ENCODE assay signal across 8 mouse cellular contexts in genomic region chr12:79627351-79628120, GRCm38 (mm10).
DNase-seq lines count a peak whose midpoint lies in the region; ATAC-seq and TF ChIP-seq lines count a peak whose summit lies in the region.
"Had no signal": no experiment of that assay in that cellular context is flagged by ENCODE, and none has a peak within 500 bp of the region (broad histone marks: within the 10 kb centered on the region; RNA-seq: fewer than 3 reads in every experiment).

No protein-coding gene starts in this region.

- no peak for TF ChIP-seq CTCF in bone marrow, adult 2 months (IDR thresholded peaks at IDR 0.05; ENCODE audit: control insufficient read depth, insufficient read depth, low read length)

- WGBS in liver, embryonic 12.5 days (ENCODE audit: insufficient replicate concordance): 41% methylated on average over 4 of the region's 4 CpGs
- 48% methylated on average over 4 of the region's 4 CpGs for WGBS in liver, embryonic 11.5 days
- WGBS in bone marrow, adult 2 months: 41% methylated on average over 4 of the region's 4 CpGs
- WGBS in embryonic facial prominence, embryonic 12.5 days: 56% methylated on average over 4 of the region's 4 CpGs

- no peak for DNase-seq in liver, embryonic 11.5 days (ENCODE audit: low spot score)
- no peak for DNase-seq in Muller cell, postnatal 12 days (ENCODE audit: inconsistent ontology term)
- no peak for DNase-seq in cerebellum, postnatal 36 days
- DNase-seq: gastrocnemius, adult 2 months had no signal

- H3K9ac ChIP-seq in liver, embryonic 12.5 days: no peak overlapping the region
- no peak overlapping the region for H3K9ac ChIP-seq in liver, embryonic 11.5 days (ENCODE audit: low read depth, low read length)
- no peak overlapping the region for H3K9ac ChIP-seq in embryonic facial prominence, embryonic 12.5 days

- H3K27me3 ChIP-seq in liver, embryonic 12.5 days (replicated peaks): no peaks in the 10 kb centered on the region
- H3K27me3 ChIP-seq in liver, embryonic 11.5 days (replicated peaks; ENCODE audit: control insufficient read depth, insufficient read depth, low read length): no peaks in the 10 kb centered on the region
- no peaks in the 10 kb centered on the region for H3K27me3 ChIP-seq in embryonic facial prominence, embryonic 12.5 days

- no peaks in the 10 kb centered on the region for H3K36me3 ChIP-seq in liver, embryonic 12.5 days
- no peaks in the 10 kb centered on the region for H3K36me3 ChIP-seq in liver, embryonic 11.5 days (ENCODE audit: control insufficient read depth, insufficient read depth, low read length)
- H3K36me3 ChIP-seq in embryonic facial prominence, embryonic 12.5 days: no peaks in the 10 kb centered on the region

- 0 out of 2 replicates have a peak overlapping the region, but pooled peaks have one; percentile 27 for H3K27ac ChIP-seq in liver, embryonic 12.5 days
- no peak overlapping the region; the same call in 1 of the 2 replicates for H3K27ac ChIP-seq in liver, embryonic 11.5 days (ENCODE audit: low read depth, low read length)
- H3K27ac ChIP-seq in bone marrow, adult 2 months (ENCODE audit: control insufficient read depth, insufficient read depth, low read depth, low read length, poor library complexity): peak overlapping the region; percentile 51
- H3K27ac ChIP-seq in embryonic facial prominence, embryonic 12.5 days: peak overlapping the region; percentile 76

- H3K4me1 ChIP-seq in liver, embryonic 12.5 days: peaks cover 25% of the 10 kb centered on the region
- peaks cover 16% of the 10 kb centered on the region for H3K4me1 ChIP-seq in liver, embryonic 11.5 days (replicated peaks; ENCODE audit: control insufficient read depth, insufficient read depth, low read length)
- H3K4me1 ChIP-seq in bone marrow, adult 2 months (ENCODE audit: control insufficient read depth, insufficient read depth, low read length): peaks cover 3% of the 10 kb centered on the region; the same call in 1 of the 2 replicates
- peaks cover 32% of the 10 kb centered on the region for H3K4me1 ChIP-seq in embryonic facial prominence, embryonic 12.5 days

- no peak overlapping the region for H3K4me3 ChIP-seq in liver, embryonic 12.5 days
- no peak overlapping the region for H3K4me3 ChIP-seq in liver, embryonic 11.5 days (ENCODE audit: low read depth, low read length)
- no peak overlapping the region for H3K4me3 ChIP-seq in bone marrow, adult 2 months (replicated peaks; ENCODE audit: control insufficient read depth, low read depth, low read length)
- H3K4me3 ChIP-seq in embryonic facial prominence, embryonic 12.5 days: no peak overlapping the region
- H3K4me3 ChIP-seq: gastrocnemius, adult 2 months had no signal

- ATAC-seq in liver, embryonic 12.5 days: peak; percentile 68; the same call in 1 of the 2 replicates
- no peak; the same call in 1 of the 2 replicates for ATAC-seq in liver, embryonic 11.5 days (replicated peaks; ENCODE audit: low FRiP score)
- ATAC-seq in embryonic facial prominence, embryonic 12.5 days (ENCODE audit: insufficient number of reproducible peaks, insufficient read depth, low FRiP score, low TSS enrichment): no peak
- ATAC-seq in monocyte, adult 5-6 weeks (replicated peaks; ENCODE audit: insufficient number of reproducible peaks, low FRiP score, low TSS enrichment, poor library complexity, severe bottlenecking): 0 out of 2 replicates have a peak, but pooled peaks have one; percentile 41

- no peak overlapping the region for H3K4me2 ChIP-seq in liver, embryonic 12.5 days
- H3K4me2 ChIP-seq in liver, embryonic 11.5 days: no peak overlapping the region
- no peak overlapping the region for H3K4me2 ChIP-seq in embryonic facial prominence, embryonic 12.5 days (replicated peaks)

- H3K9me3 ChIP-seq in liver, embryonic 12.5 days (replicated peaks): no peaks in the 10 kb centered on the region
- no peaks in the 10 kb centered on the region for H3K9me3 ChIP-seq in liver, embryonic 11.5 days (ENCODE audit: control insufficient read depth, low read length)
- H3K9me3 ChIP-seq in embryonic facial prominence, embryonic 12.5 days: no peaks in the 10 kb centered on the region

- no peak for TF ChIP-seq POLR2A in bone marrow, adult 2 months (IDR thresholded peaks at IDR 0.05; ENCODE audit: borderline replicate concordance, control insufficient read depth, low read depth, low read length)

Comparison
In these comparisons a context has a peak if more than half of its experiments do, and no peak if none do; other contexts are left out.
1. ATAC-seq: peak in liver, embryonic 12.5 days (single experiment) and monocyte, adult 5-6 weeks (single experiment); none in liver, embryonic 11.5 days (single experiment) and embryonic facial prominence, embryonic 12.5 days (single experiment).